Mouse (Mus musculus): ENCODE measurements at regions not wholly inside any gene's neighbourhood (a gene's known extent, or its start where the extent isn't known, plus 50 kb on each side); places are given as distances from the start of the nearest gene placed in this dataset.

DNA sequence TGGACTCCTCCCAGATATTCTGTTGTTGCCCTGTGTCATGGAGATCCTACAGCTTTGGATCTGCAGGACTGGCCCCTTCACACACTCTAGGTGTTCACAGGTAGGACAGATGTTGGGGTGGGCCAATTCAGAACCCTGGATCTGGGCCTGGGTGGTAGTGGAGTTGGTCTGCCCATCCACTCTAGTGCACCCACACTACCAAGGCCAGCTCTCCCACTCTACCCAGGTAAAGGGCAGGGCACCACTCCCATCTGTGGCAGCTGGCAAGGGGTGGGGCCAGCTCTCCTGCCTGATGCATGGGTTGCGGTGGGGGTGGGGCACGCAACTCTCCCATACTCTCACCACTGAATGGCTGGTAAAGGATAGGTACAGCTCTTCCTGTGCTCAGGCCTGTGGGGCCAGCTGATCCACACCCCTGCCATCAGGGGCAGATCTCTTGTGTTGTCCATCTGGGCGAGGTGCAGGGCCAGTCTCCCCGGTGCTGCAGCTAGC lies 76.5 kb downstream of the Gja1 start:
- no peak for DNase-seq

- no peak for DNase-seq
These were observed 78.8 kb downstream of the Gja1 start for GRCm38 (mm10) chr10:56455867-56456468.

GRCm38 (mm10) chr10:56468537-56468936 lies 91.4 kb downstream of the Gja1 start:
- DNase-seq, result no peak

DNA sequence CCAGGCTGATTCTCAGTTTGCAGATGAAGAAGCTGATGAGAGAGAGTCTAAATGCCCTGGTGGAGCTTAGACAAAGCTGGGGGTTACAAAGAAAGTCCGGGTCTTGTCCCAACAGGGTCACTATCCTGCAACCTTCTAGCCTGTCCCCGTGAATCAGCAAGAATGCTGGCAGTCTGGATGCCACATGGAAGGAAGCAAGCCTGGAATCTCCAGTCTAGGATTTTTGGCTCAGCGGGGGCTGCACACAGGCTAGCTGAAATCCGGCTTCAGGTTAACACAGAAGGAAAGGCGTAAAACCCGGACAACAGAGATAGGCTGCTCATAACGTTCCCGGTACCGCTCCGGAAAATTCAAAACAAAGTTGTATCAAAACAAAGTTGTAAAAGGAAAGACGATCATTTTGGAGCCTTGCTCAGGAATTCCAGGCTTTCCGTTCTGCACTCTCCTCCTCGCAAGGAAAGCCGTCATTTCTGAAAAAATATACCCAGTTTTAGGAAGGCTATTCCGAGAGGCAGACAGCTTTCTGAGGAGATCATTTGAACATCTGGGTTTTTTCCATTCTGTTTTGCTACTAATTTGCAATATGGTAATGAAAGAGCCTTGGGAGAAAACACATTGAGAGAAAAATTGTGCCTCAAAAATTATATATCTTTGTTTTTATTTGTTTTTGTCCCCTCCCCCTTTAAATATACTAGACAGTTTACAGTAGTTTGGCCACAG lies 92.0 kb downstream of the Gja1 start:
- peak in 1 of 2 experiments; percentile 4 for DNase-seq

GRCm38 (mm10) chr10:56469895-56470294 lies 92.8 kb downstream of the Gja1 start:
- DNase-seq, result no peak

DNA sequence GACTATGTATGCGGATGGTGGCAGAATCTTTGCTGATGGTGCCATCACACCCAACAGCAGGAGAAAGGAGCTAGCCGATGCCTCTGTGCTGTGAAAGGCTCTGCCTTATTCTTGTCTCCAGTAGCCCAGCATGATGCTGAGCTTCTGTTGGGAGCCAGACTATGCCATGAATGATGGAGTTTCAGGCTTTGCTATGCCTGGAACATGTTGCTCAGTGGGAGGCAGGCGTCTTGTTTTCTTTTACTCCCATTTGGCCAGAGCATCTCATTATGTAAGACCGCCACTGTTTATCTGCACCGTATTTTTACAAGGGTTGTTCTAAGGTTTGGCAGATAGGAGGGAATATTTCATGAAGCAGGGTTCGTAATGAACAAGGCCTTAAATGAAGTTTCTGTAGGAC lies 97.8 kb downstream of the Gja1 start:
- no peak for DNase-seq

DNA sequence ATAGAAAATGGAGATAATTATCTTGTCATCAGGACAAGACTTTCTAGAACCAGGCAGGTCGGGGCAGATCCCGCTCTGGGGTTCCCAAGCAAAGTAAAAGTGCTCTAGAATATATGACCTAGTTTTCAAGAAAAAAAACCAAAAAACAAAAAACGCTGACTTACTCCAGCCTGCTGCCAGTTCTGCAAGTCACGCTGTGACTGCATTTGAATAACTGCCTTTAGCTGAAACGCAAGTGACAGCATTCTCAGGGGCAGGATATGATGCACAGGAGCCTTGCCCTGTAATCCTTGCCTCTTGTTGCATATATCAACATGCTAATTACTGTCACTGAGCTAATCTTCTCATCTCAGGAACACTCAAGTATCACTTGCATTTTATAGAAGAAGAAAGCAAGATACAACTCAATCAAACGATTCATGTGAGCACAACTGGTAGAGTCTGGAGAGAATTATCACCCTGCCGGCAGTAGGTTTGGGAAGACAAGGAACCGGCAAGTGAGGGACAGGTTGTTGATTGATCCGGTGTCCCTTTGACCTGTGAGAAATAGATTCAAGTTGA lies 105.1 kb downstream of the Gja1 start:
- DNase-seq, result no peak

GRCm38 (mm10) chr10:56484931-56485330 lies 107.8 kb downstream of the Gja1 start:
- DNase-seq, result no peak

DNA sequence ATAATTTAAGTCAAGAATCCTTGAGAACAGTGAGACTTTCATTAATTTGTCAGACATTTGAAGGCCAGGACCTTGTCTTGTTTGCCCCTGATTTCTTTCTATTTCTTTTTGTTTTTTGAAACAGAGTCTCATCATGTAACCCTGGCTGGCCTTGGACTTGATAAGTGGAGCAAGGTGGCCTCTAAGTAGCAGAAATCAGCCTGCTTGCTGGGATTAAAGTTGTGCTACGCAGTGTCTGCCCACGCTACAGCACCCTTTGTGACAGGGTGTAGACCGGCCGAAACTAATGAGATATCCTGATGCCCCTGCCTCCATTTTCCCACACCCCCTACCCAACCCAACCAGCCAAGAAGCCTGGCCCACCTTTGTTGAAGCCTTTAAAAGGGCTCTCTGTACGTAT lies 108.6 kb downstream of the Gja1 start:
- DNase-seq, result no peak

DNA sequence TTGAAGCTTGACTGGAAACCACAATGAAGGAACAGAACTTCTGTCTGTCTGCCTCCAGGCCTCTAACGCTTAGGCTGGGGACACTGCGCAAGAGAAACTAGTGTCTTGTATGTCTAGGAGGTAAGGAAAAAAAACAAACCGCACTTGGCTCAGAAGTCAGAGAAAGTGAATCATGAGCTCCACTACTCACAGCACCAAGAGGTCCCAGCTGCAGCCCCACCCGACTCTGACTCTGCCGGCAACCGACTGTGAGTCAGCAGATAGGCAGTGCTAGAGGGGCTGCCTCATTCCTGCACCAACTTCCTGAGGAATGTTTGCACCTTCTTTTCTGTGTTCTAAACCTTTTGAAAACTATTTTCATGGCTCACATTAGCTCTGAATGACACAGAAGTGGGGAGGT lies 109.5 kb downstream of the Gja1 start:
- peak; percentile 8 to 38 for DNase-seq

DNA sequence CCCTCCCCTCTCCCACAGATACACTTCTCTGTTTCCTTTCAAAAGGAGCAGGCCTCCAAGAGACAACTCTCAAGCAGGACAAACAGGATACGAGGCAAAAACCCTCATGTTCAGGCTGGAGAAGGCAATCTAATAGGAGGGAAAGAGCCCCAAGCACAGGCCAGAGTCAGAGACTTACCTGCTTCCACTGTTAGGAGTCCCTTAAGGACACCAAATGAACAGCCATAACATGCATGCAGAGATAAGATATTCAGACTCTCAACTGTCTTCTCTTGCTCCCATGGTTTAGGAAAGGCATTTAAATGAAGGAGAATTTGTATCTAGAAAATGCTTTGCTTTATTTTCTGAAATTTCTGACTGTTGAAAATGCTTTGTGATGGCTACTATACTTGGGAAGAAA lies 116.3 kb downstream of the Gja1 start:
- no peak for DNase-seq

DNA sequence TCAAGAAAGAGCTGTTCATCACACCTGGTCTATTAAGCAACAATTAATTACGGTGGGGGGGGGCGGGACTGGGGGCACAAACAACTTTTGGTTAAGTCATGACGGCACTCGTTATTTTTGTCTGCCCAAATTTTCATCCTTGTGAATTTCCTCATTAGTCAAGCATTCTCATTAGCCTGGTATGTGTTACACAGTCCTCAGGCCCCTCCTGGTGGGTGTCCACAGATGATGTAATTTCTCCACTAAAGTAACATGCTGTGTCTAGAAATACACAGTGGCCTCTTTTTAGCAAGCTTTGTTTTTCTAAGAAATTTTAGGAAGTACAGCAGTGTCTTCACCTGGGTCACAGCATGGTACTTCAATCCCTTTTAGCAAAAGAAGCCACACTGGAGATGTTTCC lies 118.2 kb downstream of the Gja1 start:
- DNase-seq, result no peak

- DNase-seq, result no peak
These were observed 141.9 kb downstream of the Gja1 start for GRCm38 (mm10) chr10:56519041-56519440.

- no peak for DNase-seq
These were observed 148.7 kb downstream of the Gja1 start for GRCm38 (mm10) chr10:56525791-56526190.

DNA sequence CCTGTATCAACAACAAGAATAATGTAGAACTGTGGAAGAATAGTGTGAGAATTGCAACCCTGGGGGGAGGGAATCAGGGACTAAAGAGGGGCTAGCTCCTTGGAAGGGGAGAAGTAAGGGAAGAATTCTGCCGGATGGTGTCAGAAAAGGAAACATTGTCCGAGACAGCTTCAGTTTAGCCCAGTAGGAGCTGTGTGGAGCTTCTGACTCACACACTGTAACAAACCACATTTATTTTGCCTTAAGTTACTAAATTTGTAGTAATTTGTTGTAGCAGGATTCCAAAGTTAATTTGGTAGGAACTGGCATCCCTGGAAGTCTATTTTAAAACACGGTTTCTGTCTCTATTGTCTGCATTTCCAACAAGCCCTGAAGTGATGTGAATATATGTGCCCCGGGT lies 160.0 kb downstream of the Gja1 start:
- no peak for DNase-seq

DNA sequence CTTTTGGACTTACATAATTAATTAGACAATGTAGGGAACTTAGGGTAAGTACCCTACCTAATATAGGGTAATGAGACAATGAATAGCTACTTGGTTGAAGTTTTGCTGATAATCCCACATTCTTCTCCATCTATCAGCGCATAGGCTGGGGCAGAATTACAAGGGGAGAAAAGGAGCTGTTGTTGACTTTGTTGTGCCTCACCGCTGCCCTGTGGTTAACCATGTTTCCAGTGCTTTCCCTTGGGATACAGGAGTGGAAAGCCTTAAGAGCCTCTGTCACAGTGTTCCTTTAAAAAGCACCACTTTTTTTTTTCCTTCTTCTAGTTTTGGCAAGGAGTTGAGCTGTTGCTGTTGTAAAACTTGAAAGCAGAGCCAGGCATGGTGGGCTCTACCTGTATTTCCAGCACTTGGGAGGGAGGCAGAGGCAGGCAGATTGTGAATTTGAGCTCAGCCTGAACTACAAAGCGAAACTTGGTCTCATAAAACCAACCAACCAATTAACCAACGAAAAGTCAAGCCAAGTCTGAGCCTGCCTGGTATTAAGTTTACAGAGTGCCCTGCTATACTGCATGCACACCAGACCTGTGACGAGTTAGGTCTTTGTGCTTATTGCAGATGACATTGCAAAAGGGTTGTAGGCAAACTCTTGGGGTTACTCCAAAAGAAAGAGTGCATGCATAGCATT lies 162.8 kb downstream of the Gja1 start:
- no peak for DNase-seq

DNA sequence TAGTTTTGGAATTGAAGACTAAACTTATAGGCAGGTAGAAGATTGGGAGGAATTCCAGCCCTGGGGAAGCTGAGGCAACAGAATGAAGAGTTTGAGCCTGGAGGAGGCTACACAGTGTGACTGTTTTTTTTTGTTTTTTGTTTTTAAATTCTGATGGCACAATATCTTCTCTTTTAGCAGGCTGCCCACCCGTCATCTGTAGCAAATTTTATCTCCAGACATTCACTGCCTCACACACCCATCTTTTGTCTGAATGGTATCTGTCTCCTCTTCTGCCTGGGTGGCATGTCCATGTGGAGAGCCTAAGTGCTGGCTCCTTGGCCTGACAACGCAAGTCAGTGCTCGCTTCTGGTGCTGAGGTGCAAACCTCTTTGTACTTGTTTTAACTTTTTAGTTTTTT lies 165.0 kb downstream of the Gja1 start:
- no peak for DNase-seq

DNA sequence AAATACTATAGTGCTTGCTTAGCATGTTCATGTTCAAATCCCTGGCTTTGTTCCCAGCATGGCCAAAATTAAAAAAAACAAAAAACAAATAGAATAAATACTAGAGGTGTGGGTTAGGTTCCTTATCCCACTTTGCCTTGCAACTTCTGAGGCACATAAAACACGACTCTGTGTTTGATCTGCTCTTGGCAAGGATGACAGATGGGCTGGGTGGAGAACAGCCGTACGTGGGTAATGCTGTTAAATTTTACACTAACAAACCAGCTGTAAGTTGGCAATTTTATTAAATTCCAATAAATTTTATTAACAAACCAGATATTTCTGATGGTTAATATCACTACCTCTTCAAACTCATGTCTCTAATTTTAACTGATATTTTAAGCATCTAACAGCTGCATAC lies 168.9 kb downstream of the Gja1 start:
- DNase-seq, result no peak

GRCm38 (mm10) chr10:56546824-56547223 lies 169.7 kb downstream of the Gja1 start:
- DNase-seq, result no peak

- DNase-seq, result no peak
These were observed 170.7 kb downstream of the Gja1 start for GRCm38 (mm10) chr10:56547825-56548224.

GRCm38 (mm10) chr10:56566836-56567442 lies 189.8 kb downstream of the Gja1 start:
- no peak for DNase-seq

- no peak for DNase-seq
These were observed 204.9 kb downstream of the Gja1 start for GRCm38 (mm10) chr10:56582065-56582464.

GRCm38 (mm10) chr10:56587205-56587604 lies 210.1 kb downstream of the Gja1 start:
- DNase-seq, result no peak

All from lung, adult 18-20 months (tissue).